In the genomic region with DNA sequence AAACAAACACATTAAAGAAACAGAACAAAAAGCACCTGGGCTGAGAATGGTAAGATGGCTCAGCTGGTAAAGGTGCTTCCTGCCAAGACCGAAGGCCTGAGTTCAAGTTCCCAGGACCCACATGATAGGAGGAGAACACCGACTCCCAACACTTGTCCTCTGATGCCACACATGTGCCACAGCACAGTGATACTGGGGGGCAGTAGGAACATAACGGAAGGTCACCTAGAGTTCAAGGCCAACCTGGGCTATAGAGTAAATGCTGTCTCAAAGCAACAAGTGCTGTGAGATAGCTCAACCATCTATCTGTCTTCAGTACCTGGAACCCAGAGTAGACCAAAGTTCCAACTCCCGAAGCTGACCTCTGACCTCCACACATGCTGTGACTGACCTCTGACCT, we compare ENCODE assay signal across 23 mouse cellular contexts. TPM values are rescaled to one million over a fixed set of nuclear protein-coding genes. Genes with fewer than 3 reads are reported as not detected.
A peak's percentile ranks its signal among the peaks of the same experiment; 100 is the strongest.
DNase-seq lines count a peak whose midpoint lies in the region; ATAC-seq and TF ChIP-seq lines count a peak whose summit lies in the region.
"Had no signal": no experiment of that assay in that cellular context is flagged by ENCODE, and none has a peak within 500 bp of the region (broad histone marks: within the 10 kb centered on the region; RNA-seq: fewer than 3 reads in every experiment).

No protein-coding gene starts in this region.

- H3K9ac ChIP-seq in heart, embryonic 14.5 days (ENCODE audit: low read length), result no peak overlapping the region
- no peak overlapping the region for H3K9ac ChIP-seq in stomach, embryonic 15.5 days
- H3K9ac ChIP-seq in stomach, postnatal 0 days (ENCODE audit: low read length), result no peak overlapping the region
- H3K9ac ChIP-seq in liver, embryonic 12.5 days, result no peak overlapping the region
- H3K9ac ChIP-seq in neural tube, embryonic 15.5 days (replicated peaks), result no peak overlapping the region
- H3K9ac ChIP-seq: embryonic facial prominence, embryonic 13.5 days; hindbrain, embryonic 15.5 days; lung, embryonic 14.5 days; neural tube, embryonic 13.5 days had no signal

- TF ChIP-seq POLR2A in small intestine, adult 2 months (IDR thresholded peaks at IDR 0.05; ENCODE audit: low read depth, low read length), result no peak

- no peak for ATAC-seq in heart, embryonic 14.5 days (ENCODE audit: insufficient number of reproducible peaks, insufficient read depth, low FRiP score, low read depth)
- 0 out of 2 replicates have a peak, but pooled peaks have one; percentile 17 for ATAC-seq in stomach, embryonic 15.5 days (ENCODE audit: insufficient read depth, low FRiP score, low read depth)
- ATAC-seq in stomach, postnatal 0 days (ENCODE audit: low FRiP score, low TSS enrichment), result no peak
- no peak for ATAC-seq in liver, embryonic 12.5 days
- ATAC-seq in neural tube, embryonic 15.5 days (ENCODE audit: low FRiP score), result no peak
- ATAC-seq: forebrain, embryonic 14.5 days; Patski had no signal

- H3K4me3 ChIP-seq in heart, embryonic 14.5 days (ENCODE audit: control insufficient read depth in 1 of 2, insufficient read depth in 1 of 2, low read depth in 1 of 2, low read length in 2 of 2), result no peak overlapping the region
- no peak overlapping the region for H3K4me3 ChIP-seq in stomach, embryonic 15.5 days (replicated peaks)
- no peak overlapping the region for H3K4me3 ChIP-seq in stomach, postnatal 0 days (ENCODE audit: low read depth, low read length)
- no peak overlapping the region for H3K4me3 ChIP-seq in liver, embryonic 12.5 days
- no peak overlapping the region for H3K4me3 ChIP-seq in small intestine, adult 2 months (ENCODE audit: low read depth, low read length)
- H3K4me3 ChIP-seq in neural tube, embryonic 15.5 days (replicated peaks), result no peak overlapping the region
- H3K4me3 ChIP-seq: embryonic facial prominence, embryonic 13.5 days; hindbrain, embryonic 15.5 days; neural tube, embryonic 13.5 days had no signal

- TF ChIP-seq CTCF in stomach, postnatal 0 days (IDR thresholded peaks at IDR 0.05; ENCODE audit: low read depth), result no peak
- no peak for TF ChIP-seq CTCF in small intestine, adult 2 months (IDR thresholded peaks at IDR 0.05; ENCODE audit: extremely low read depth, insufficient read length, insufficient replicate concordance, low read depth, low read length)

- WGBS in heart, embryonic 14.5 days, result 86% methylated on average over 4 of the region's 4 CpGs
- WGBS in stomach, embryonic 15.5 days, result 88% methylated on average over 4 of the region's 4 CpGs
- 90% methylated on average over 4 of the region's 4 CpGs for WGBS in stomach, postnatal 0 days
- 70% methylated on average over 4 of the region's 4 CpGs for WGBS in liver, embryonic 12.5 days (ENCODE audit: insufficient replicate concordance)
- 79% methylated on average over 4 of the region's 4 CpGs for WGBS in small intestine, adult 2 months
- WGBS in neural tube, embryonic 15.5 days, result 95% methylated on average over 4 of the region's 4 CpGs

- no peak overlapping the region for H3K4me2 ChIP-seq in heart, embryonic 14.5 days (ENCODE audit: low read length)
- H3K4me2 ChIP-seq in stomach, embryonic 15.5 days, result no peak overlapping the region
- H3K4me2 ChIP-seq in stomach, postnatal 0 days (replicated peaks; ENCODE audit: low read depth), result no peak overlapping the region
- no peak overlapping the region for H3K4me2 ChIP-seq in liver, embryonic 12.5 days
- no peak overlapping the region for H3K4me2 ChIP-seq in neural tube, embryonic 15.5 days
- H3K4me2 ChIP-seq: embryonic facial prominence, embryonic 13.5 days; hindbrain, embryonic 15.5 days; lung, embryonic 14.5 days; neural tube, embryonic 13.5 days had no signal

- no peaks in the 10 kb centered on the region for H3K9me3 ChIP-seq in heart, embryonic 14.5 days (ENCODE audit: control insufficient read depth, low read length)
- H3K9me3 ChIP-seq in stomach, embryonic 15.5 days, result no peaks in the 10 kb centered on the region
- H3K9me3 ChIP-seq in stomach, postnatal 0 days (ENCODE audit: control insufficient read depth, low read length), result no peaks in the 10 kb centered on the region
- H3K9me3 ChIP-seq in liver, embryonic 12.5 days (replicated peaks), result no peaks in the 10 kb centered on the region
- H3K9me3 ChIP-seq in neural tube, embryonic 15.5 days (replicated peaks), result no peaks in the 10 kb centered on the region
- H3K9me3 ChIP-seq: embryonic facial prominence, embryonic 13.5 days; hindbrain, embryonic 15.5 days; neural tube, embryonic 13.5 days had no signal

- TF ChIP-seq EP300 in stomach, postnatal 0 days (optimal IDR thresholded peaks at IDR 0.05), result no peak

- H3K36me3 ChIP-seq in heart, embryonic 14.5 days (ENCODE audit: control insufficient read depth, insufficient read depth, low read length), result peaks cover 25% of the 10 kb centered on the region
- H3K36me3 ChIP-seq in stomach, embryonic 15.5 days, result no peaks in the 10 kb centered on the region
- no peaks in the 10 kb centered on the region; the same call in 1 of the 2 replicates for H3K36me3 ChIP-seq in stomach, postnatal 0 days (ENCODE audit: control insufficient read depth, insufficient read depth, low read length)
- peaks cover 15% of the 10 kb centered on the region for H3K36me3 ChIP-seq in liver, embryonic 12.5 days
- no peaks in the 10 kb centered on the region for H3K36me3 ChIP-seq in small intestine, adult 2 months (ENCODE audit: control insufficient read depth, insufficient read depth, low read length)
- H3K36me3 ChIP-seq in neural tube, embryonic 15.5 days, result 0 out of 2 replicates have a peak, but pooled peaks cover under 1% of the 10 kb centered on the region
- H3K36me3 ChIP-seq: hindbrain, embryonic 15.5 days had no signal

- no peaks in the 10 kb centered on the region for H3K27me3 ChIP-seq in heart, embryonic 14.5 days (ENCODE audit: control insufficient read depth, insufficient read depth, low read length)
- no peaks in the 10 kb centered on the region for H3K27me3 ChIP-seq in stomach, embryonic 15.5 days (replicated peaks)
- H3K27me3 ChIP-seq in stomach, postnatal 0 days (ENCODE audit: control insufficient read depth, insufficient read depth, low read length), result no peaks in the 10 kb centered on the region
- H3K27me3 ChIP-seq in liver, embryonic 12.5 days (replicated peaks), result no peaks in the 10 kb centered on the region
- H3K27me3 ChIP-seq in small intestine, adult 2 months (ENCODE audit: control insufficient read depth, insufficient read depth, low read length), result no peaks in the 10 kb centered on the region
- no peaks in the 10 kb centered on the region for H3K27me3 ChIP-seq in neural tube, embryonic 15.5 days (replicated peaks)
- H3K27me3 ChIP-seq: embryonic facial prominence, embryonic 13.5 days; hindbrain, embryonic 15.5 days; neural tube, embryonic 13.5 days; Patski had no signal

- DNase-seq in heart, postnatal 4 days, result no peak
- DNase-seq in stomach, postnatal 0 days (ENCODE audit: low spot score), result no peak
- DNase-seq in left cerebral cortex, postnatal 4 days, result no peak
- DNase-seq: adrenal gland, postnatal 10 days; cerebellum, adult 11-12 months; cerebellum, postnatal 14 days; gastrocnemius, postnatal 14 days; kidney, adult 18-20 months; lung, embryonic 14.5 days; midbrain, embryonic 14.5 days; right cerebral cortex, postnatal 14 days had no signal

- peaks cover 2 to 5% of the 10 kb centered on the region in 2 experiments; a peak in 2 of 4 replicates for H3K4me1 ChIP-seq in heart, embryonic 14.5 days (ENCODE audit: control insufficient read depth in 2 of 2, insufficient read depth in 2 of 2, low read length in 2 of 2)
- H3K4me1 ChIP-seq in stomach, embryonic 15.5 days, result 0 out of 2 replicates have a peak, but pooled peaks cover 3% of the 10 kb centered on the region
- H3K4me1 ChIP-seq in stomach, postnatal 0 days (replicated peaks; ENCODE audit: control insufficient read depth, insufficient read depth), result no peaks in the 10 kb centered on the region
- H3K4me1 ChIP-seq in liver, embryonic 12.5 days, result peaks cover 48% of the 10 kb centered on the region
- peaks cover 16% of the 10 kb centered on the region; the same call in 1 of the 2 replicates for H3K4me1 ChIP-seq in small intestine, adult 2 months (ENCODE audit: control insufficient read depth, insufficient read depth, insufficient read length, low read length)
- H3K4me1 ChIP-seq in neural tube, embryonic 15.5 days, result no peaks in the 10 kb centered on the region
- H3K4me1 ChIP-seq: embryonic facial prominence, embryonic 13.5 days; hindbrain, embryonic 15.5 days; neural tube, embryonic 13.5 days had no signal

- intact Hi-C loops in left cerebral cortex, postnatal 4 days (cut with DNase I), result no loop called here

- peak overlapping the region; percentile 10 to 56; a peak in 3 of 4 replicates for H3K27ac ChIP-seq in heart, embryonic 14.5 days (replicated peaks in 1 of 2; ENCODE audit: control insufficient read depth in 1 of 2, insufficient read depth in 1 of 2, low read depth in 2 of 2, low read length in 2 of 2)
- peak overlapping the region; percentile 1; the same call in 1 of the 2 replicates for H3K27ac ChIP-seq in stomach, embryonic 15.5 days
- no peak overlapping the region for H3K27ac ChIP-seq in stomach, postnatal 0 days (replicated peaks)
- H3K27ac ChIP-seq in liver, embryonic 12.5 days, result peak overlapping the region; percentile 58
- H3K27ac ChIP-seq in small intestine, adult 2 months (ENCODE audit: insufficient read depth, low read depth, low read length), result peak overlapping the region; percentile 33; the same call in 1 of the 2 replicates
- H3K27ac ChIP-seq in neural tube, embryonic 15.5 days (replicated peaks), result no peak overlapping the region
- H3K27ac ChIP-seq: embryonic facial prominence, embryonic 13.5 days; hindbrain, embryonic 15.5 days; kidney, postnatal 0 days; neural tube, embryonic 13.5 days had no signal

RNA-seq across cellular contexts. Expression of a gene that starts 13.9 kb away (rescaled TPM):
- 32.2 and 32.7 TPM in 2 replicates for polyA plus RNA-seq in heart, embryonic 14.5 days (2014; fragmentation: Nextera tagmentation; extraction: Ambion mirVana)
- 10 to 100 TPM; 32.4 to 34.9 TPM for total RNA-seq in heart, postnatal 4 days (2021)
- 51.5 and 52.8 TPM in 2 replicates for polyA plus RNA-seq in stomach, embryonic 15.5 days (2015; fragmentation: Nextera tagmentation; extraction: Ambion mirVana)
- polyA plus RNA-seq in stomach, postnatal 0 days (2015; fragmentation: Nextera tagmentation; extraction: Ambion mirVana), result 16.2 and 17.6 TPM in 2 replicates
- 19.5 and 24.3 TPM in 2 replicates for polyA plus RNA-seq in liver, embryonic 12.5 days (2016; fragmentation: Nextera tagmentation; extraction: Ambion mirVana)
- polyA plus RNA-seq in small intestine, adult 2 months (2012; rRNA removed), result 4.2 and 6.1 TPM in 2 replicates
- 10 to 100 TPM; 27.5 to 30.2 TPM for total RNA-seq in left cerebral cortex, postnatal 4 days (2021)
- 9.8 and 16.6 TPM in 2 replicates for polyA plus RNA-seq in neural tube, embryonic 15.5 days (2015; fragmentation: Nextera tagmentation; extraction: Ambion mirVana)

RNA-seq across cellular contexts. Expression of a gene that starts 39.3 kb away (rescaled TPM):
- 0.20 and 0.35 TPM in 2 replicates for polyA plus RNA-seq in heart, embryonic 14.5 days (2014; fragmentation: Nextera tagmentation; extraction: Ambion mirVana)
- under 1 TPM in 1 of 2 experiments, not detected in 1; 0.12 TPM for total RNA-seq in heart, postnatal 4 days (2021)
- 0.18 TPM in 1 of 2 replicates, not detected in the other for polyA plus RNA-seq in stomach, embryonic 15.5 days (2015; fragmentation: Nextera tagmentation; extraction: Ambion mirVana)
- polyA plus RNA-seq in stomach, postnatal 0 days (2015; fragmentation: Nextera tagmentation; extraction: Ambion mirVana), result 0.07 and 0.24 TPM in 2 replicates
- 0.23 TPM in 1 of 2 replicates, not detected in the other for polyA plus RNA-seq in liver, embryonic 12.5 days (2016; fragmentation: Nextera tagmentation; extraction: Ambion mirVana)
- polyA plus RNA-seq in small intestine, adult 2 months (2012; rRNA removed), result not detected in 2 replicates
- 1 to 10 TPM in 1 of 2 experiments, under 1 TPM in 1; 0.85 to 1.8 TPM for total RNA-seq in left cerebral cortex, postnatal 4 days (2021)
- polyA plus RNA-seq in neural tube, embryonic 15.5 days (2015; fragmentation: Nextera tagmentation; extraction: Ambion mirVana), result 0.22 TPM in 1 of 2 replicates, not detected in the other
- total RNA-seq: gastrocnemius, postnatal 14 days had no signal
- polyA plus RNA-seq: heart, postnatal 0 days had no signal

Comparison
In these comparisons a context has a peak if more than half of its experiments do, and no peak if none do; other contexts are left out.
1. H3K27ac ChIP-seq: peak in heart, embryonic 14.5 days (2 of 2), stomach, embryonic 15.5 days (single experiment), liver, embryonic 12.5 days (single experiment) and small intestine, adult 2 months (single experiment); none in stomach, postnatal 0 days (single experiment) and neural tube, embryonic 15.5 days (single experiment).